Mouse (Mus musculus) cortical plate, adult 2 months (tissue): ENCODE measurements around the gene 7420426K07Rik.
A peak's percentile ranks its signal among the peaks of the same experiment; 100 is the strongest.

Experiments
- CTCF ChIP-seq: fragments of 200-500 bp; IDR thresholded peaks from 2 replicates; pipeline ENCODE4 v1.5.1; 2011; ENCODE audit warnings: mild to moderate bottlenecking, control low read depth, low read length; ENCODE audit not compliant: insufficient read depth; ENCODE audit errors: extremely low read depth
- POLR2A ChIP-seq: fragments of 200-500 bp; IDR thresholded peaks from 2 replicates; pipeline ENCODE4 v1.6.1; 2011; ENCODE audit warnings: mild to moderate bottlenecking, low read length, control low read depth; ENCODE audit not compliant: insufficient read depth; ENCODE audit errors: extremely low read depth

GRCm38 (mm10) chr9:98863463-98863862 is 39.5 kb upstream of the 7420426K07Rik start:
- TF ChIP-seq POLR2A (no peak), CTCF (peak; percentile 17; the same call in 1 of the 2 replicates)
